Mouse (Mus musculus) small intestine, adult 2 months (tissue): Measurements from ENCODE around the gene Mylk2.

Source experiments
- CTCF ChIP-seq: fragments of 200-500 bp; IDR thresholded peaks from 2 replicates; pipeline ENCODE4 v1.5.1; 2012; ENCODE audit warnings: low read depth, mild to moderate bottlenecking, control low read depth, inconsistent platforms, low read length, moderate library complexity, mixed read lengths; ENCODE audit not compliant: insufficient replicate concordance, insufficient read length; ENCODE audit errors: extremely low read depth
- POLR2A ChIP-seq: fragments of 200-500 bp; IDR thresholded peaks from 2 replicates; pipeline ENCODE4 v1.6.1; 2012; ENCODE audit warnings: low read depth, mild to moderate bottlenecking, control low read depth, inconsistent platforms, low read length, moderate library complexity

DNA sequence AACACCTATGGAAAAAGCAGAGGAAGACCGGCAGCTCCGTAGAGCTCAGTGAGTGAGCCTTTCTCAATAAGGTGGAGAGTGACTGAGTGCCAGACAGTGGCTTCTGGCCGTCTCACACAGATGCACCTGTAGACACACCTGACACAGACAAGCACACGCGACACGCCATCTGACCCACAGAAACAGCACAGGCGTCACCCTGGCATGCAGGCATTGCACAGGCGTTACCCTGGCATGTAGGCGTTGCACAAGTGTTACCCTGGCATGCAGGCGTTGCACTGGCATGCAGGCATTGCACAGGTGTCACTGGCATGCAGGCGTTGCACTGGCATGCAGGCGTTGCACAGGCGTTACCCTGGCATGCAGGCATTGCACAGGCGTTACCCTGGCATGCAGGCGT, 9.9 kb upstream of the Mylk2 start:
- TF ChIP-seq POLR2A (no peak), CTCF (no peak)
